Mouse (Mus musculus) urinary bladder, postnatal 10 days (tissue): Measurements from ENCODE around the gene Etnk1.
"Not testable (repeated sequence)": the region's sequence is repeated elsewhere in the genome, so short reads cannot be mapped to it uniquely, and the experiment has no call there.

Source experiments
- DNase-seq: peaks from one replicate; pipeline ENCODE4 v3.0.0; 2022; ENCODE audit warnings: low spot score

Etnk1 gene

GRCm38 (mm10) chr6:143166452-143167357, at the start of gene Etnk1:
Gene Etnk1 (plus strand): TSS chr6:143167221.
- DNase-seq, result peak; percentile 77

- DNase-seq, result no peak
Observed at GRCm38 (mm10) chr6:143119325-143119724, 47.7 kb upstream of the Etnk1 start.

GRCm38 (mm10) chr6:143125721-143126120, 41.3 kb upstream of the Etnk1 start:
- DNase-seq, result no peak

- DNase-seq, result no peak
Observed at GRCm38 (mm10) chr6:143129466-143129865, 37.6 kb upstream of the Etnk1 start.

DNA sequence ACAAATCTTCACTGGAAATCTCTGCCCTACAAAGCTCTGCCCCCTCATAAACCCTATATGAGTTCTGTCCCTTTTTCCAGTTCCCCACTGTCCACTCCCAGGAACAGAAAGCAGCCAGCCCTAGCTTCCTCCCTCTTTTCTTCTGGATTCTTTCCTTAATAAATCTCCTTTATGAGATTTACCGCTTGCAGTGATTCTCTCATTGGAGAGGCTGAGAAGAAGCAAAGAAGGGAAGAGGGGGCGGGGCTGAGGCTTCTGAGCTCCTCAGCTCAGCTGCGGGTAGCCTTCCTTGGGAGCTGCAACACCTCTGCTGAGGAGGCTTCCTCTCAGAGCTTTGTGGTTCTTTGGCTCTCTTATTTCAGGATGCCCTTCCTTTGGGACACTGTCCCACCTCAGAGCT, 37.1 kb upstream of the Etnk1 start:
- DNase-seq, result no peak

DNA sequence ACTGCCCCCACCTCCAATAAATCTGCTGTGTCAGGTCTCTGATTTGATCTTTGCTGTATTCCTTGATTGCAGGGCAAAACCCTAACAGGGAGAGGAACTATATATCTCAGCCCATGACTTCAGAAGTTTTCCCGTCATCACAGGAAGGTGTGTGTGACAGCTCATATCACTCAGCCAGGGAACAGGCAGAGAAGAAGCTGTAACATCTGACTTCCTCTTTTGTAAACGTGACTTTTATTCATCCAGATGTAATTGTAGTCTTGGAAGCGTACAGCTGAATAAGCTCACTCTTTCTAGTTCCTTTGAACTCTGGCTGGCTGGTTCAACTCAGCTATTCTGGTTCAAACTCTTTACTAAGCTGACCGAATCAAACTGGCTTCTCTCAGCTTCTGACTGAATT, 36.6 kb upstream of the Etnk1 start:
- DNase-seq, result no peak

- DNase-seq, result no peak
Observed at GRCm38 (mm10) chr6:143131895-143132652, 34.9 kb upstream of the Etnk1 start.

GRCm38 (mm10) chr6:143133150-143133549, 33.9 kb upstream of the Etnk1 start:
- DNase-seq, result no peak

GRCm38 (mm10) chr6:143135097-143135496, 31.9 kb upstream of the Etnk1 start:
- DNase-seq, result no peak

DNA sequence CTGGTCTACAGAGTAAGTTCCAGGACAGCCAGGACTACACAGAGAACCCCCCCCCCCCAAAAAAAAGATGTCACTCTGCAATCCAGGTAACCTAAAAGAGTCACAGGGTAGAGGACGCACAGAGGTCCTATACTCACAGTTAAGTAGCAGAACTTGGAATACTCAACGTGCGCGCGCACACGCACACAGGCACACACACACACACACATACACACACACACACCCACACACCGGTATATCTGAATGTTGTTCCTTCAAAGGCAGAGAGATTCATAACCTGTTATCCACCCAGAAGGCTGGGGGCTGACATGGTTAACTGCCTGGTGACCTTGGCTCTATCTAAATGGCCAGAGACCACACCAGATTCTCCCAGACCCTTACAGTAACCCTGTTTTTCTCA, 30.3 kb upstream of the Etnk1 start:
- no peak for DNase-seq

GRCm38 (mm10) chr6:143137341-143137740, 29.7 kb upstream of the Etnk1 start:
- DNase-seq, result no peak

DNA sequence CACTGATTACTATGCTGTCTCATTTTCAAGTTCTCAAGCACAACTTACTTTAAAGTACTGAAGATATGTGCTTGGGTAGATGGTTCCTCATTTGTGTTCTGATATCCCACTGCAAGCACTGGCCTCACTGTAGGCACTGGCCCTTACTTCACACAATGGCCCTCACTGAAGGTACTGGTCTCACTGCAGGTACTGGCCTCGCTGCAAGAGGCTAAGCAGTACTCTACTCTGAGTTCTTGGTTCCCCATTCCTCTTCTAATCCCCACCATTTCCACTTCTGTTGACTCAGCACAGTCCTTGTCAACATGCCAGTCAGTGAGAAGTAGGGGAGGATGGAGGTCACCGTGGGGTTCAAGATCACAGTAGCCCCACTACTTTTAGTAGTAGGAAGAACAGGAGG, 27.6 kb upstream of the Etnk1 start:
- DNase-seq, result no peak

DNA sequence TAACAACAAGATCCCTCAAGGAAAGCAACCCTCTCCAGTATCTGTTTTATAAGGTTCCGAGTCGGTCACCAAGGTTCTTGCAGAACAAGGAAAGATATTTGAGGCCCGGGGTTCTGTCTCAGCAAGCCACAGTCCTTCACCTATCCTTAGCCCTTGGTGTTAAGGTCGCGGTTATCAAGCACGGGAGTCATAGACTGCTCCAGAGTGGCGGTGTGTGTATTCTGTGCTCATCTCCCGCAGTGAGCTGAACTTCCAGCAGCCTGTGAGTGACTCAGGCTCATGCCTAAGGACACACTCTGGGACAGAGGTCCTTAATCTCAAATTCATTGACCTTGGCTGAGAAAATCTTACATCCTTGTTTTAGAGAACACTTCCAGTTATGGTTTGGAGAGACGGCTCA, 26.1 kb upstream of the Etnk1 start:
- DNase-seq, result no peak

GRCm38 (mm10) chr6:143141624-143142592, 25.1 kb upstream of the Etnk1 start:
- not testable (repeated sequence) for DNase-seq

DNA sequence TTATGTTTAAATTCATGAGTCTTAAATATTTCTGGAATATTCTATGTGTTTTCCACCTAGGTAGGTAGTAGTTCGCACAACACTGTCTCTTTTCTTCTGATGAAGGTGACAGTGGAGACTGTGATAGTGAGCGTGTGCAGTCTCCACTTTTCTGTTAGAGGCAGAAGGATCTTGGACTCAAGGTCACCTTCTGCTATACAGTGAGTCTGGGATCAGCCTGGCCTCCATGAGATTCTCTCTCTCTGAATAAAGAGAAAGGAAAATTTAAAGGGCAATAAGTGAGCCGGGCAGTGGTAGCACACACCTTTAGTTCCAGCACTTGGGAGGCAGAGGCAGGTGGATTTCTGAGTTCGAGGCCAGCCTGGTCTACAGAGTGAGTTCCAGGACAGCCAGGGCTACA, 24.2 kb upstream of the Etnk1 start:
- DNase-seq, result no peak

DNA sequence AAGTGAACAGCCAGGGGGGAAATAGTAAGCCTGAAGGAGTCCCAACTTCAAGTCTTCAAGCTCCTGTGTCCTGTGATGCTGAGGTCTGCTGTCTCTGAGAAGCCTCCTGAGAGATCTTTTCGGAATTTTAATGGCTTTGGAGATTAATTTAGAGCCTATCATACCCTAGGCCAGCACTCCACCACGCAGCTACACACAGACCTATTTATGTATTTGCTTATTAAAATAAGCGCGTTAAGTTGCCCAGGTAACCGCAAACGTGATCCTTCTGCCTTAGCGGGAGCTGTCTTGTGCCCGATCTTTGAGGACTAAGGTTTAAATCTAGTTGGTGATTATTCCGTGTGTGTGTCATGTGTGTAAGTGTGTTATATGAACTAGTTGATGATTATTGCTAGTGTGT, 23.7 kb upstream of the Etnk1 start:
- DNase-seq, result no peak

DNA sequence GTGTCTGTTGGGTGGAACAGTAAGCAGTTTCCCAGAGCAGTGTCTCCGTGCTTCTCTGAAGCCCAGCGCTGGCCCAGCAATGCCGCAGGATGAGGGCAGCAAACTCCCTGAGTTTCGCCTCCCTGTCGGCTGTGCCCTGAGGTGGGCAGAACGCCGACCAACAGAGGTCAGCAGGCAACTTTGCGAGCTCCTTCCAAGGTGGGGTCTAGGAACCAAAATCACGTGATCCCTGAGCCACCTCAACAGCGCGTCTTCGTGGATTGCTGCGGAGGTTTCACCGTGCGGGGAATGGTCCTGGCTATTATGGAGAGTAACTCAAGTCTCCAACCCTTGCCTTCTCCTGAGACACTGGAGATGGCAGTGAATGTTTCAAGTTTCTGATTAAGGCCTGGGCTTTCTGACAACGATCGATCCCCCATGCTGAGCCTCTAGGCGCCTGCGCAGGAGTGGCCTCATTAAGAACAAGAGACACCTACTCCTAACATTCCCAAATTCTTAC, 23.2 kb upstream of the Etnk1 start:
- DNase-seq, result no peak

GRCm38 (mm10) chr6:143144556-143144955, 22.5 kb upstream of the Etnk1 start:
- no peak for DNase-seq

DNA sequence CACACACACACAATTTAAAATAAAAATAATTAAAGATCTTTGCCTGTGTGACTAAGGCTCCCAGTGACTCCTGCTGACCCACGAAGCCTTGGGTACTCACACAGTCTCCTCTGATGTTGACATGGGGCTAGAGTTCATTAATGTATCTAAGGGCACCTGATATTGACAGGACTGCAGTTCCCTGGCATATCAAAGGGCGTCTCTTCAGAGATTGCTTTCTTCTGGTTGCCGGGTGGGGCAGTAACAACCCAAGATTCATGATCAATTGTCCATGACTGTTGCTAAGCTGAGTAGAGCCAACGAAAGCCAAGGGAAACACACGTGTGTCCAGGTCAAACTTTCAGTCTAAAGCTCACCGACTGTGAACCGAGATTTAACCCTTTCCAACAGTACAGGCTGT, 22.0 kb upstream of the Etnk1 start:
- DNase-seq, result no peak

- no peak for DNase-seq
Observed at GRCm38 (mm10) chr6:143146756-143147155, 20.3 kb upstream of the Etnk1 start.

DNA sequence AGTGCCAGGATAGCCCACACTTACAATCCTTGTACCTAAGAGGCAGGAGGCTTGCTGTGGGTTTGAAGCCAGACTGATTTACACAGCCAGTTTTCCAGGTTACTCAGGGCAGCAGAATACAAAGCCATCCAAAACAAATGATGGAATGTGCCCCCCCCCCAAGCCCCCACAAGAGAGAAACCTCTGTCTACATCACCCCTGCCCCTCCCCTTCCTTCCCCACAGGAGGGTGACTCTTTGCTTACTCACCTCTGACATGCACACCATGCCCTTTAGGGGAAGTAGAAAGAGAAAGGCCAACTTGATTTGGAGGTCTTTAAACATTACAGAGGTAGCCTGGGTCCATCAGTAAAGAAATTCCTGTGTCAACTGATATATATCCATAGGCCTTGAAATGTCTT, 18.2 kb upstream of the Etnk1 start:
- no peak for DNase-seq

- DNase-seq, result no peak
Observed at GRCm38 (mm10) chr6:143149766-143150291, 17.2 kb upstream of the Etnk1 start.
